In genomic region chr6:39400343-39400742, GRCm38 (mm10) we compare ENCODE assay signal across 9 mouse cellular contexts. TPM values are rescaled to one million over a fixed set of nuclear protein-coding genes. Genes with fewer than 3 reads are reported as not detected.
DNase-seq lines count a peak whose midpoint lies in the region; ATAC-seq and TF ChIP-seq lines count a peak whose summit lies in the region.
"Had no signal": no experiment of that assay in that cellular context is flagged by ENCODE, and none has a peak within 500 bp of the region (broad histone marks: within the 10 kb centered on the region; RNA-seq: fewer than 3 reads in every experiment).

No protein-coding gene starts in this region.

- no peak for ATAC-seq in erythroid progenitor cell, adult 5-6 weeks (replicated peaks; ENCODE audit: low FRiP score, poor library complexity, severe bottlenecking)

- H3K27ac ChIP-seq in gastrocnemius, adult 2 months, result no peak overlapping the region
- H3K27ac ChIP-seq: macrophage had no signal

- DNase-seq in gastrocnemius, adult 2 months, result no peak
- no peak for DNase-seq in gastrocnemius, postnatal 14 days
- peak; percentile 45 for DNase-seq in urinary bladder, postnatal 14 days (ENCODE audit: low spot score)
- no peak for DNase-seq in urinary bladder, postnatal 10 days (ENCODE audit: low spot score)
- peak; percentile 71 to 79 for DNase-seq in kidney, postnatal 4 days
- peak; percentile 71 for DNase-seq in testis, postnatal 10 days (ENCODE audit: low spot score)
- no peak for DNase-seq in heart, adult 9 months (ENCODE audit: low spot score in 2 of 2)

- intact Hi-C loops in gastrocnemius, adult 2 months (cut with DNase I), result no loop called here
- intact Hi-C loops in gastrocnemius, postnatal 14 days (cut with DNase I; ENCODE audit: low total_unique reads), result no loop called here

- TF ChIP-seq CTCF in gastrocnemius, adult 2 months (IDR thresholded peaks at IDR 0.05), result peak; percentile 74

- no peak overlapping the region for H3K4me3 ChIP-seq in gastrocnemius, adult 2 months

RNA-seq across cellular contexts. Expression of gene Rab19, which starts 19.4 kb away (rescaled TPM):
- under 1 TPM in 1 of 2 experiments, not detected in 1; 0.14 TPM for total RNA-seq in gastrocnemius, adult 2 months (2021)
- not detected for total RNA-seq in gastrocnemius, postnatal 14 days (2021)
- total RNA-seq in erythroid progenitor cell, adult 5-6 weeks (2015; ENCODE audit: low replicate concordance), result 2.5 TPM in 1 of 2 replicates, not detected in the other
- 0.68 and 1.3 TPM in 2 replicates for total RNA-seq in erythroid progenitor cell, adult 5-6 weeks (2017; ENCODE audit: low replicate concordance)

RNA-seq across cellular contexts. Expression of gene Mkrn1, which starts 19.9 kb away (rescaled TPM):
- 10 to 100 TPM; 16.0 to 17.8 TPM for total RNA-seq in gastrocnemius, adult 2 months (2021)
- 10 to 100 TPM; 25.0 to 26.7 TPM for total RNA-seq in gastrocnemius, postnatal 14 days (2021)
- total RNA-seq in erythroid progenitor cell, adult 5-6 weeks (2015; ENCODE audit: low replicate concordance), result 253 and 359 TPM in 2 replicates
- total RNA-seq in erythroid progenitor cell, adult 5-6 weeks (2017; ENCODE audit: low replicate concordance), result 284 and 418 TPM in 2 replicates

RNA-seq across cellular contexts. Expression of gene Slc37a3, which starts 22.9 kb away (rescaled TPM):
- 10 to 100 TPM; 14.2 to 15.9 TPM for total RNA-seq in gastrocnemius, adult 2 months (2021)
- 10 to 100 TPM; 12.9 to 19.1 TPM for total RNA-seq in gastrocnemius, postnatal 14 days (2021)
- total RNA-seq in erythroid progenitor cell, adult 5-6 weeks (2015; ENCODE audit: low replicate concordance), result 1.4 and 10.9 TPM in 2 replicates
- total RNA-seq in erythroid progenitor cell, adult 5-6 weeks (2017; ENCODE audit: low replicate concordance), result 0.83 and 2.3 TPM in 2 replicates

Comparison
In these comparisons a context has a peak if more than half of its experiments do, and no peak if none do; other contexts are left out.
1. DNase-seq: peak in urinary bladder, postnatal 14 days (single experiment), kidney, postnatal 4 days (2 of 2) and testis, postnatal 10 days (single experiment); none in gastrocnemius, adult 2 months (single experiment), gastrocnemius, postnatal 14 days (single experiment), urinary bladder, postnatal 10 days (single experiment) and heart, adult 9 months (0 of 2).
2. RNA of gene Mkrn1, which starts 19.9 kb away (total RNA-seq): 253 to 418 TPM in erythroid progenitor cell, adult 5-6 weeks; 25.0 to 26.7 TPM in gastrocnemius, postnatal 14 days and 16.0 to 17.8 TPM in gastrocnemius, adult 2 months; every median in the first group is over 4 times any median in the second.